Mouse (Mus musculus): Measurements from ENCODE around the gene Notch1. TPM values are rescaled to one million over a fixed set of nuclear protein-coding genes. Genes with fewer than 3 reads are reported as not detected.
A peak's percentile ranks its signal among the peaks of the same experiment; 100 is the strongest.

Notch1 gene
- 17.3 and 17.8 TPM in 2 replicates for polyA plus RNA-seq (2015; fragmentation: Nextera tagmentation; extraction: Ambion mirVana)

DNA sequence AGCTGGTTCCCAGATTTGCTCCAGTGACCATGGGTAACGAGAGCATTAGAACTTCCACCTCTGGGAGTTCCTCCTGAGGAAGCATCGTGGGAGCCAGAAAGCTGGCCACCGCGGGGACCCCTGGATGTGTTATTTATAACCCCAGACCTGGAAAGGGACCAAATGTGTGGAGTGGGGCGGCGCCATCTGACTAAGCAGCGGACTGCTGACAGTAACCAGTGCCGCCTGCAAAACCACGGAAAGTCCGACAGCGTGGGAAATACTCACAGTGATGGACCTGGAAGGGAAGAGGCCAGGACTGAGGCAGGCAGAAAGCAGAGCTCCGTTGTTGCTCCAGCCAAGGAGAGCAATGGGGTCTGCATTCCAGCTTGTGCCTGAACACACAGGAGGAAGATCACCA, at the start of gene Notch1:
Gene Notch1 (minus strand): TSS at position 389 of the 400 bp plus-strand sequence.
- no peaks in the 10 kb centered on the region for H3K36me3 ChIP-seq
- no peak within 1 kb of the TSS for H3K4me2 ChIP-seq
- H3K9ac ChIP-seq, result no peak within 1 kb of the TSS
- H3K4me1 ChIP-seq, result peaks cover 17% of the 10 kb centered on the region
- H3K4me3 ChIP-seq, result no peak within 1 kb of the TSS
- H3K27me3 ChIP-seq, result no peaks in the 10 kb centered on the region
- ATAC-seq (ENCODE audit: insufficient number of reproducible peaks, insufficient read depth, low FRiP score, low TSS enrichment, low read depth), result no peak
- 38% methylated on average over 12 of the region's 12 CpGs for whole genome bisulfite sequencing
- H3K27ac ChIP-seq, result peak within 1 kb of the TSS; percentile 56
- H3K9me3 ChIP-seq, result no peaks in the 10 kb centered on the region

GRCm38 (mm10) chr2:26566221-26566620, 49.8 kb upstream of the Notch1 start:
- no peak overlapping the region for H3K4me2 ChIP-seq
- WGBS, result 15% methylated on average over 4 of the region's 4 CpGs
- H3K27ac ChIP-seq, result no peak overlapping the region
- H3K9me3 ChIP-seq, result no peaks in the 10 kb centered on the region; the same call in 1 of the 2 replicates
- H3K27me3 ChIP-seq, result no peaks in the 10 kb centered on the region
- peaks cover 3% of the 10 kb centered on the region for H3K4me1 ChIP-seq
- ATAC-seq (ENCODE audit: insufficient number of reproducible peaks, insufficient read depth, low FRiP score, low TSS enrichment, low read depth), result no peak
- no peak overlapping the region for H3K9ac ChIP-seq
- no peak overlapping the region for H3K4me3 ChIP-seq
- no peaks in the 10 kb centered on the region for H3K36me3 ChIP-seq

GRCm38 (mm10) chr2:26561351-26562016, 45.0 kb upstream of the Notch1 start:
- Histone ChIP-seq H3K4me1 (peaks cover 4% of the 10 kb centered on the region), H3K4me3 (no peak overlapping the region), H3K27ac (no peak overlapping the region), H3K4me2 (no peak overlapping the region), H3K36me3 (no peaks in the 10 kb centered on the region), H3K9me3 (no peaks in the 10 kb centered on the region; the same call in 1 of the 2 replicates), H3K9ac (no peak overlapping the region), H3K27me3 (no peaks in the 10 kb centered on the region)
- 46% methylated on average over 6 of the region's 6 CpGs for WGBS
- peak; percentile 49; the same call in 1 of the 2 replicates for ATAC-seq (ENCODE audit: insufficient number of reproducible peaks, insufficient read depth, low FRiP score, low TSS enrichment, low read depth)

DNA sequence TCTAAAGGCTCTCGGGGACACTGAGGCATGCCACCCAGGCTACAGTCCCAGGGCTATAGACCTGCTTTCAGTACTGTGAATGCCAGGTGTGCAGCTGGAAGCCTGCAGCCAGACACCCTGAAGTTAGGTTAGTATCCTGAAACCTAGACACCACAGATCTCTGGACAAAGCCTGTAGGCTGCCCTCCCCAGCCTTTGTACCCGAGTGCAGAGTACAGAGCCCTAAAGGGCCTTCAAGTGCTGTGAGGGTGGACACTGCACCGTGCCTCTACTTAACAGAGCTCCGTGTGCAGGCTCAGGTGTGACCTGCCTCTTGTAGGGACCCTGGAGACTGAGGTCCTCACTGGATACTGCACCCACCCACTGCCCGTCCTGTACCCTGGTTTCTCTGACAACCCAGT, 44.0 kb upstream of the Notch1 start:
- H3K4me2 ChIP-seq, result no peak overlapping the region
- H3K9ac ChIP-seq, result no peak overlapping the region
- 80% methylated on average over 5 of the region's 5 CpGs for WGBS
- H3K9me3 ChIP-seq, result no peaks in the 10 kb centered on the region; the same call in 1 of the 2 replicates
- ATAC-seq (ENCODE audit: insufficient number of reproducible peaks, insufficient read depth, low FRiP score, low TSS enrichment, low read depth), result no peak
- H3K27me3 ChIP-seq, result no peaks in the 10 kb centered on the region
- peaks cover 4% of the 10 kb centered on the region for H3K4me1 ChIP-seq
- H3K36me3 ChIP-seq, result no peaks in the 10 kb centered on the region
- no peak overlapping the region for H3K4me3 ChIP-seq
- H3K27ac ChIP-seq, result no peak overlapping the region

DNA sequence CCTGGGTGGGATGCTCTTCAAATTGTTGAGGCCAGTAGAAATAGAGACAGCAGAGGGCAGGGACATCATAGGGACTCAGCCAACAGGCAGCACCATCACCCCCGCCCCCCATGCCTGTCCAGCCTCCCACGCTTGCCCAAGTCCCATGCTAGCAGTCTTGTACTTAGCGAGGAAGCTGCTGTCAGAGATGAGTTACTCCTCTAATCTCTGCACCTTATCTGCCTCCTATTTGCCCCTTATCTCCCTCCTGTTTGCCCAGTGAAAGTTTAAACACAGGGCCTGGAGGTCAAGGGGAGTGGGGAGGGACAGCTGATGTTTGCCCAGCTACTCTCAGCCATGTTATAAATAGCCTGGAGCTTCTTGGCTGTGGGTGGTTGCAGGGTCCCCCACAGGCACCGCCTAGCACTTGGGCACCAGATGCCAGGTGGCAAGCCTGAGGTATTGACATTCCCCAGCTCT, 40.1 kb upstream of the Notch1 start:
- Histone ChIP-seq H3K9ac (no peak overlapping the region), H3K27ac (no peak overlapping the region), H3K27me3 (no peaks in the 10 kb centered on the region), H3K4me2 (no peak overlapping the region), H3K4me1 (peaks cover 22% of the 10 kb centered on the region), H3K9me3 (no peaks in the 10 kb centered on the region), H3K4me3 (no peak overlapping the region), H3K36me3 (no peaks in the 10 kb centered on the region)
- no peak for ATAC-seq (ENCODE audit: insufficient number of reproducible peaks, insufficient read depth, low FRiP score, low TSS enrichment, low read depth)
- WGBS, result 51% methylated on average over 4 of the region's 4 CpGs

- no peaks in the 10 kb centered on the region for H3K36me3 ChIP-seq
- H3K9me3 ChIP-seq, result no peaks in the 10 kb centered on the region
- H3K9ac ChIP-seq, result no peak overlapping the region
- H3K27ac ChIP-seq, result no peak overlapping the region
- 85% methylated on average over 4 of the region's 4 CpGs for WGBS
- H3K27me3 ChIP-seq, result no peaks in the 10 kb centered on the region
- no peak overlapping the region for H3K4me3 ChIP-seq
- peaks cover 36% of the 10 kb centered on the region for H3K4me1 ChIP-seq
- H3K4me2 ChIP-seq, result no peak overlapping the region
- no peak for ATAC-seq (ENCODE audit: insufficient number of reproducible peaks, insufficient read depth, low FRiP score, low TSS enrichment, low read depth)
These were observed 38.6 kb upstream of the Notch1 start for GRCm38 (mm10) chr2:26555076-26555475.

DNA sequence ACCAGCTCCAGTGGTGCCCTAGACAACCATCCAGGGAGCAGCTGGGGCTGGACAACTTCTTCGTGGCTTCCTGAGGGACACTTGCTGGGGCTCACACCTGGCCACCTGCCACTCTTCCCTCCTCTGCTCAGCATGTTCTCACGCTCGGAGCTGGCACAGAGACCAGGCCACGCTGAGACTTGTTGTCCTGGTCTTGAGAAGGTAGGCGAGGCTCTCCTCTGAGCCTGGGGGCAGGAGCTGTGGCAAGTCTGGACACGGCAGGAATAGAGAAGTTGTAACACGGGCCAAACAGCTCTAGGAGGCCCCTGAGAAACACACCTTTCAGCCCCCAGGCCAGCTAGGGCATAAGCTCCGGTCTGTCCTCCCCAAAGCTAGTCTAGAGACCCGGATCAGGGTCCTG, 37.4 kb upstream of the Notch1 start:
- Histone ChIP-seq H3K27ac (no peak overlapping the region; the same call in 1 of the 2 replicates), H3K9me3 (no peaks in the 10 kb centered on the region), H3K36me3 (no peaks in the 10 kb centered on the region), H3K9ac (no peak overlapping the region), H3K27me3 (no peaks in the 10 kb centered on the region), H3K4me1 (peaks cover 41% of the 10 kb centered on the region), H3K4me3 (no peak overlapping the region), H3K4me2 (no peak overlapping the region)
- ATAC-seq (ENCODE audit: insufficient number of reproducible peaks, insufficient read depth, low FRiP score, low TSS enrichment, low read depth), result no peak
- WGBS, result 70% methylated on average over 9 of the region's 9 CpGs

GRCm38 (mm10) chr2:26552066-26552465, 35.6 kb upstream of the Notch1 start:
- no peak for ATAC-seq (ENCODE audit: insufficient number of reproducible peaks, insufficient read depth, low FRiP score, low TSS enrichment, low read depth)
- no peak overlapping the region for H3K4me3 ChIP-seq
- WGBS, result 73% methylated on average over 2 of the region's 2 CpGs
- H3K4me2 ChIP-seq, result no peak overlapping the region
- no peak overlapping the region for H3K9ac ChIP-seq
- H3K9me3 ChIP-seq, result no peaks in the 10 kb centered on the region
- peaks cover 51% of the 10 kb centered on the region for H3K4me1 ChIP-seq
- no peaks in the 10 kb centered on the region for H3K27me3 ChIP-seq
- H3K27ac ChIP-seq, result peak overlapping the region; percentile 73
- no peaks in the 10 kb centered on the region for H3K36me3 ChIP-seq

DNA sequence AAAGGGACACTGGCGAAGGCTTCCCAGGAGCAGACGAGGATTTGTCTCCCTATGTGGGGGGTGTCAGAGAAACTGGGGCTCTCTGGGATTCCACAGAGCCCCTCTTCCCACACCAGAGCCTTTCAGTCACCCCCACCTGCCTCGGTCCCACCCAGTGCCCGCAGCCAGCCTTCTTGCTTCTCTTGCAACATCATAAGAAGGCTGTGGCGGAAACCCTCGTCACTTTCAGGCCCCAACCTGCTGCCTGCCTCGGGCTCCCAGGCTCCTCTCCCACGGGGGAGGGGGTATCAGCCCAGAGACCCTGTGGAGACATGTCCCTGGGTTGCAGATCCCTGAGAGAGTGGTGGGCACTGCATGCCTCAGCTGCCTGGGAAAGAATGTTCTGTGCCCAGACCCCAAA, 35.0 kb upstream of the Notch1 start:
- H3K27me3 ChIP-seq, result no peaks in the 10 kb centered on the region
- 53% methylated on average over 8 of the region's 8 CpGs for WGBS
- no peaks in the 10 kb centered on the region for H3K36me3 ChIP-seq
- peak overlapping the region; percentile 73 for H3K27ac ChIP-seq
- H3K4me3 ChIP-seq, result no peak overlapping the region
- no peak overlapping the region for H3K4me2 ChIP-seq
- no peak for ATAC-seq (ENCODE audit: insufficient number of reproducible peaks, insufficient read depth, low FRiP score, low TSS enrichment, low read depth)
- no peaks in the 10 kb centered on the region for H3K9me3 ChIP-seq
- H3K9ac ChIP-seq, result no peak overlapping the region
- peaks cover 47% of the 10 kb centered on the region for H3K4me1 ChIP-seq

GRCm38 (mm10) chr2:26550777-26551176, 34.3 kb upstream of the Notch1 start:
- Histone ChIP-seq H3K9ac (no peak overlapping the region), H3K9me3 (no peaks in the 10 kb centered on the region), H3K4me2 (no peak overlapping the region), H3K4me1 (peaks cover 47% of the 10 kb centered on the region), H3K27me3 (no peaks in the 10 kb centered on the region), H3K4me3 (no peak overlapping the region), H3K27ac (peak overlapping the region; percentile 73), H3K36me3 (no peaks in the 10 kb centered on the region)
- no peak for ATAC-seq (ENCODE audit: insufficient number of reproducible peaks, insufficient read depth, low FRiP score, low TSS enrichment, low read depth)
- WGBS, result 68% methylated on average over 3 of the region's 3 CpGs

- Histone ChIP-seq H3K4me1 (peaks cover 47% of the 10 kb centered on the region), H3K4me2 (no peak overlapping the region)
These were observed 33.7 kb upstream of the Notch1 start for GRCm38 (mm10) chr2:26550205-26550604.

GRCm38 (mm10) chr2:26549801-26550200, 33.3 kb upstream of the Notch1 start:
- peak overlapping the region; percentile 18; the same call in 1 of the 2 replicates for H3K27ac ChIP-seq
- no peak overlapping the region for H3K9ac ChIP-seq

More at GRCm38 (mm10) chr2:26550205-26550604, 33.7 kb upstream of the Notch1 start:
- peak overlapping the region; percentile 18; the same call in 1 of the 2 replicates for H3K27ac ChIP-seq
- H3K36me3 ChIP-seq, result no peaks in the 10 kb centered on the region
- no peak overlapping the region for H3K9ac ChIP-seq
- H3K9me3 ChIP-seq, result no peaks in the 10 kb centered on the region
- no peak overlapping the region for H3K4me3 ChIP-seq
- no peaks in the 10 kb centered on the region for H3K27me3 ChIP-seq
- WGBS, result 70% methylated on average over 3 of the region's 3 CpGs
- no peak for ATAC-seq (ENCODE audit: insufficient number of reproducible peaks, insufficient read depth, low FRiP score, low TSS enrichment, low read depth)

More at GRCm38 (mm10) chr2:26549801-26550200, 33.3 kb upstream of the Notch1 start:
- H3K36me3 ChIP-seq, result no peaks in the 10 kb centered on the region
- 84% methylated on average over 10 of the region's 10 CpGs for WGBS
- no peak overlapping the region for H3K4me3 ChIP-seq
- H3K4me1 ChIP-seq, result peaks cover 47% of the 10 kb centered on the region
- no peak for ATAC-seq (ENCODE audit: insufficient number of reproducible peaks, insufficient read depth, low FRiP score, low TSS enrichment, low read depth)
- no peaks in the 10 kb centered on the region for H3K9me3 ChIP-seq
- no peaks in the 10 kb centered on the region for H3K27me3 ChIP-seq
- no peak overlapping the region for H3K4me2 ChIP-seq

Measured in embryonic facial prominence, embryonic 13.5 days (tissue).